Mouse (Mus musculus): ENCODE results near the gene Ppp3ca.
"Not testable (repeated sequence)": the region's sequence is repeated elsewhere in the genome, so short reads cannot be mapped to it uniquely, and the experiment has no call there.

Gene Ppp3ca

DNA sequence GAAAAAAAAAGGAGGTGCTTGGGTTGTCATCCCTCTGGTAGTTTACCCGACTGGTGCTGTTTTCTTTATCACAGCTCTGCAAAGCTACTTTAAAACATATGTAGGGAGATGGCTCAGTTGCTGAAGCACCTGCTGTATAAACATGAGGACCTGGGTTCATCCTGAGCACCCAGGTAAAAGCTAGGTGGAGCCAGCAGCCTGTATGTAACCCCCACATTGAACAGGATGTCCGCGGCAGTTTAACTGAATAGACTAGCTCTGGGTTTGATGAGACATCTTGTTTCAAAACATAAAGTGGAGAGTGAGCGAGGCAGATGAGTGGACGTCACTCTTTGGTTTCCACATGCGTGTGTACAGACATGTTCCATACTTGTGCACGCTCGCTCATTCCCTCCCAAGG is 16.5 kb downstream of the Ppp3ca start:
- DNase-seq (ENCODE audit: low spot score in 2 of 2): no peak

DNA sequence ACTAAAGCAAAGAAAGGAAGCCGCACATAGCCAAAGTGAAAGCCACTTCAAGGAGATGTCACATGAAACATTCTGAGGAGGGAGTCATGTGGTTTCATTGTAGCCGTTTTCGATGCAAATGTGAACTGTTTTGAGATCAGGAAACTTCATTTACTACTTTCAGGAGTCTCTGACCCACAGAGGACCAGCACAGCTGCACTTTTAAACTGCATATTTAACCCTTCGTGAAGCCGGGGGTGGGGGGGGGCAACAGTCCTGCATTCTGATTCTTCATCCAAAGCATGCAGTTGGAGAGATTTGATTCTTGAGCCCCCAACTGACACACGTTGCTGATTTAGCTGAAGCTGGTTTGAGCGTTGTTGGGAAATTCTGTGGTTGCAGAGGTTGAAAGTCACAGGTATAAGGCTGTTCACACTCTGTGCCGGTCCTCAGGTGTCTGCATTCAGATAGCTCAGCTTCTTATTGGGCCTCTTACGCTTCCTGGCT is 18.2 kb downstream of the Ppp3ca start:
- DNase-seq (ENCODE audit: low spot score in 2 of 2): no peak

DNA sequence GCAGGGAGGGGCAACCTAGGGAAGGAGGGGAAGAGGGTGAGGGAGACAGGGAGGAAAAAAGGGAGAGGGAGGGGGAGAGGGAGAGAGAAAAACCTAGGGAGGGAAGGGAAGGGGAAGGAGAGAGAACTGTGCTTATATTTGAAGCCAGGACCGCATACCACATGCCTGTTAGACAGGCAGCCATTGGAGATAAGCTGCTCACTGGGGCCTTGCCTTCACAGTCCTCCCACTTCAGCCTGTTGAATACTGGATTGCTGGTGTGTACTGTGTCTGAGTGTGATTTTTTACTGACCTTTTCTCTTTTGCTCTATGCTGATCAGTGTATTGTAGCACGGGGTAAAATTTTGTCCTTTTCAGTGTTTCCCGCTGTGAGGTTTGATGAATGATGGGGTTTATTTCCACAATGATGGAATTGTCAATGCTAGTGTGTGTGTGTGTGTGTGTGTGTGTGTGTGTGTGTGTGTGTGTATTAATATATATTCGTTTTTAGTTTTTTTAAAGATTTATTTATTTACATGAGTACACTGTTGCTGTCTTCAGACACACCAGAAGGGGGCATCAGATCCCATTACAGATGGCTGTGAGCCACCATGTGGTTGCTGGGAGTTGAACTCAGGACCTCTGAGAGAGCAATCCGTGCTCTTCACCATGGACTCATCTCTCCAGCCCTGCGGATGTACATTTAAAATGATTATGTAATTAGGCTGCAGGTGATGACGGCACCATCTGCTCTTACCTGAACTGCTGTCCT is 20.0 kb downstream of the Ppp3ca start:
- no peak for DNase-seq (ENCODE audit: low spot score in 2 of 2)

DNA sequence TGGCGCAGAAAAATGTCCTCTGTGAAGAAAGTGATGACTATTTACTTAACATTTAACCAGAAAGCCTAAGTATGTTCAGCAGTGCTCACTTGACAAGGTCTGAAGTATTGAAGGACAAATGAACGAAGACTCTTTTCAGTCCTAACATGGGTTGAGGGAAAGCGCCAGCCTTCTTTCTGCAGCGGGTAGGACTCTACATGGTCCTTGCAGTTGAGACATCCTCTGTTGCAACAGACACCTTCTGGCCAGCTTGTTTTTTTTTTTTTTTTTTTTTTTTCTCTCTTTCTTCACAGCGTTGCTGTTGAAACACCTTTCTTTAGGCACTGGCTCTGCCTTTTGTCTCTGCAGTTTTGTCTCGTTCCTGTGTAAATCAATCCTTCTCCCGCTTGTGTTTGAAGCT is 22.1 kb downstream of the Ppp3ca start:
- DNase-seq (ENCODE audit: low spot score in 2 of 2): no peak

DNA sequence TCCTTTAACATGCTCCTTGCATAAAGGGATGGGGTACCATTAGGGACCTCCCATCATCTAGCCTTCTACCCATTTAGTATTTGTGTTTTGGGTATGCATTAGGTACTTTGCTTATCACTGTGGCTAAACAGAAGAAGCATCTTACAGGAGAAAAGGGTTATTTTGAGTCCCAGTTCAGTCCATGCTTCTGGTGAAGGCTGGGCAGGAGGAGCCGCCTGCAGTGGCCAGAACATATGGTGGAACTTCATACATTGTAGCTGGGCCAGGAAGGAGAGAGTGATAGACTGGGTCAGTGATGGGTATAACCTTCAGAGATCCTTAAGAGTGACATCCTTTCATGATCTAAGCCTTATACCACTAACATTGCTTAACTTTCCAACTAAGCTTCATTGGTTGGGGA is 23.6 kb downstream of the Ppp3ca start:
- no peak for DNase-seq (ENCODE audit: low spot score in 2 of 2)

DNA sequence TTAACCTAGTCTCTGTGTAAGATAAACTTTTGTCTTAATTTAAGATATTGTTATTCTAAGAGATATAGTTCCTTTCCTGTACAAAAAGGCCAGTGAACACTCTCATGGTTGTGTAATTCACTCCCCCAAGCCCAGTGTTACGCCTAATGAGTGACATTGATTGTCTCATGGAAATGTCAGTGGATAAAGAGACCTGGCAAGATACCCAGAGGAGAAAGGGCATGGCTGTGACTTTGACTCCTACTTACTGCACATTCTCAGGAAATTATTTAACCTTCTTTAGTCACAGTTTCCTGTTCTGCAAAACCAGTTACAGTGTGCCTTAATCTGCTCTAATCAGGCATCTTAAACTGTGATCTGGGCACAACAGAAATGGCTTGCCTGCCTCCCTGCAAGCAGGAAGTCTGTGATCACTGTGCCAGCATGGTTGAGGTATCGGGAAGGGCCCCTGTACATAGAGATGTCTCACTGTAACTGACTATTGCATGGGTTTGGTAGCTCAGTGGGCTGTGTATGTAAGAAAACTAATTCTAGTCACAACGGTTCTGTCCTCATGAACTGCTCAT is 27.8 kb downstream of the Ppp3ca start:
- no peak for DNase-seq (ENCODE audit: low spot score in 2 of 2)

DNA sequence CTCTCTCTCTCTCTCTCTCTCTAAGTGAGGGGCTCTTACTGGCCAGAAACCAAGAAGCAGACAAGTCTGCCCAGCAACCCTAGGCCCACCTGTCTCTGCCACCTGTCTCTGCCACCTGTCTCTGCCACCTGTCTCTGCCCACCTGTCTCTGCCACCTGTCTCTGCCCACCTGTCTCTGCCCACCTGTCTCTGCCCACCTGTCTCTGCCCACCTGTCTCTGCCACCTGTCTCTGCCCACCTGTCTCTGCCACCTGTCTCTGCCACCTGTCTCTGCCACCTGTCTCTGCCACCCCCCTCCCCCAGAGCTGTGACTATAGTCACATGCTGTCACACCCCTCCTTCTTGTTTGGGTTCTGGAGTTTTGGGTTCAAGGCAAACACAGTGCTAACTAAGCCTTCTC is 29.8 kb downstream of the Ppp3ca start:
- DNase-seq (ENCODE audit: low spot score in 2 of 2): not testable (repeated sequence)

DNA sequence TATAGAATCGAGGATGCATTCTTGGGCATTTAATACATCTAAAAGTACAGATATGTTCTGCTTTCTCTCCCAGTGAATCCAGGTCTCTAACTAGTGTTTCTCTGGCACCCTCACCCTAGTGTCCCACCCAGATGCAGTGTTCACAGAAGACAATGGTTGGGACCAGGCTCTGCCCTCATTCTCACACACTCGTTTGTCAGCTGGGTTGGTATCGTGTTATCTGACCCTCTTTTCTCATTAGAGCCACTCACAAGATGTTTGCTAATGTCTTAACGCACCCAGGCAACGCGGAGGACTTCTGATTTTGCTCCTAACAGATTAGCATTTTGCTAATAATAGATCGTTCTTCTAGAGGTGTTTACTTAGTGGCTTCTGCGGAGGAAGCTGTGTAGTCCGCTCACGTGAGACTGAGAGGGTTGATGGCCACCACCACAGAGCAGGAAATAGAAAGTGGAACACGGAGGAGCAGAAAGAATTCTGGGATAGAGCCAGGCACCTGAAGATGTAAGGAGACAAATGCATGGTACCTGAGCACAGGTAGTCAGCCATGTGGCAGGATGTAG is 30.6 kb downstream of the Ppp3ca start:
- no peak for DNase-seq (ENCODE audit: low spot score in 2 of 2)

DNA sequence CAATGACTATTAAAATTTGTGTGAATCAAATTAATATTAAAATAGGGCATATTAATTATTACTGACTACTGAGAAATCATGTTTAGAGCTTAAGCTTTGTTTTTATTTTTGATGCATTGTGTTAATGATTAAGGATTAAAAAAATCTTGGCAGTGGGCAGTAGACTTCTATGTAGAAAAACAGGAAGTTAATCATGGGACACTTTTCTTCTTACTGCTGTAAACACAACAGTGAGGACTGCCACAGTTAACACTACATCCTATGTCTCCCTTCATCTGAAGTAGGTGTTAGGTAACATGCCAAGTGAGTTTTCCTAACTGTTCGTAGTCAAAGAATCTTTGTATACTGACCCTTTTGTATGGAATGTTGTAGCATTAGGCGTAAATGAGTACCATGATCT is 32.9 kb downstream of the Ppp3ca start:
- DNase-seq (ENCODE audit: low spot score in 2 of 2): no peak

DNA sequence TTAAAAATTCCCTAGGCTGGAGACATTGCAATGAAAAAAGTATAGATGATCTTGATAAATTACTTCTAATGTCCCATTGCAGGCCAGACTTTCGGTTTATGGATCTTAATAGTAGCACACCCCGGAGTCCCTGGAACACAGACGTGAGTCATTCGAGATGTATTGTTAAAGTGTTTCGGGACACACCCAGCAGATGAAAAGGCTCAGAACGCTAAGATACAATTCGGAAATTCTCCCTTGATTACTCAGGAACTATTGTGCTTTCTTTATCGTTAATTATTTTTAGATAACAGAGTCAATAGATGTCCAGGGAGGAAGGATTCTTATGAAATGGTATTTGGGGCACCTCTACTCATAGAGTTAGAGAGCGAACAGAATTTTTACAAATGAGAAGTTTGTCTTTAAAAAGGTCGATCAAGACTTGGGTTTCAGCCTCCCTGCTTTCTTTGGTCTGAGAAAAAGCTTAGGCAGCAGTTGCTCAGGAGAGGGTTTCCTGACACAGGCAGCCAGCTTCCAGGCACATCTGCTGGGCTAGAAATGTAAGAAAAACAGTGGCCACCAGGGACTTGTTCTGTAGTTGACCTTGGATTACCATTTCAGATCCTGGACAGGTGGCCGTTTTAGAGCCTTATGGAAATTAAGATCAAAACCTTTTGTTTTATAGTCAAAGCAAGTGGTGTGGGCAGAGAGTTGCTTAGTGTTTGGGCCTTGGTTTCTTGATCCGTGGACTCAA is 34.8 kb downstream of the Ppp3ca start:
- DNase-seq (ENCODE audit: low spot score in 2 of 2): no peak

DNA sequence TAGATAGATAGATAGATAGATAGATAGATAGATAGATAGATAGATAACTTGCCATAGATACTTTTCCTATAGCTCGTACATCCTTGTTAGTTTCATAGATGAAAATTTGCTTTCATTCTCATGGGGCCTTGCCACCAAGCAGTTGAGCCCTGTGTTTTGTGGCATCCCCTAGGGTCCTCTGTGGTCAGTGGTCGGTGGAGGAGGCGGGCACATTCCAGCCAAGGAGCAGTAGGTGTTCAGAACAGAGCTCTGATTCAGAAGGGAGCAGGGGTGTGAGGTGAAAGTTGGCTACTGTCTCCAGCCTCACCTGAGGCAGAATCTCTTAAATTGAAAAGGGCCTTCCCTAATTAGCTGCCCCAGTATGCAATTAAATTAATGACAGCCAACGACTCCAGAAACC is 36.1 kb downstream of the Ppp3ca start:
- DNase-seq (ENCODE audit: low spot score in 2 of 2): no peak

DNA sequence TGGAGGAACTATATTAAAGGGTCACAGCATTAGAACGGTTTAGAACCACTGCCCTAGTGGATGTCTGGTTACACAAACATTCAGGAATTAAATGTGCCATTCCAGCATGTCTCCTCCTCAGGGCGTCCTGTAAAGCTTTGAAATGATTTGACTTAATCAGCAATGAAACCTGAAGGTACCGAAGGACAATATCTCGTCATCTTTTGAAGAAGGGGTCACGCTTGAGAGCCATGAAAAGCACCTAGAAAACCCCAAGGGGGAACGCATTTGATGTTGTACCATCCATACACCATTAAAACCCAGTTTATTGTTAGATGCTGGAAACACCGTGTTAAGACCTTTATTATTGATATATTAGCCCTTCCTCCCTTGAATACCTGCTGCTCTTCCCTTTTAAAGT is 36.8 kb downstream of the Ppp3ca start:
- DNase-seq (ENCODE audit: low spot score in 2 of 2): no peak

DNA sequence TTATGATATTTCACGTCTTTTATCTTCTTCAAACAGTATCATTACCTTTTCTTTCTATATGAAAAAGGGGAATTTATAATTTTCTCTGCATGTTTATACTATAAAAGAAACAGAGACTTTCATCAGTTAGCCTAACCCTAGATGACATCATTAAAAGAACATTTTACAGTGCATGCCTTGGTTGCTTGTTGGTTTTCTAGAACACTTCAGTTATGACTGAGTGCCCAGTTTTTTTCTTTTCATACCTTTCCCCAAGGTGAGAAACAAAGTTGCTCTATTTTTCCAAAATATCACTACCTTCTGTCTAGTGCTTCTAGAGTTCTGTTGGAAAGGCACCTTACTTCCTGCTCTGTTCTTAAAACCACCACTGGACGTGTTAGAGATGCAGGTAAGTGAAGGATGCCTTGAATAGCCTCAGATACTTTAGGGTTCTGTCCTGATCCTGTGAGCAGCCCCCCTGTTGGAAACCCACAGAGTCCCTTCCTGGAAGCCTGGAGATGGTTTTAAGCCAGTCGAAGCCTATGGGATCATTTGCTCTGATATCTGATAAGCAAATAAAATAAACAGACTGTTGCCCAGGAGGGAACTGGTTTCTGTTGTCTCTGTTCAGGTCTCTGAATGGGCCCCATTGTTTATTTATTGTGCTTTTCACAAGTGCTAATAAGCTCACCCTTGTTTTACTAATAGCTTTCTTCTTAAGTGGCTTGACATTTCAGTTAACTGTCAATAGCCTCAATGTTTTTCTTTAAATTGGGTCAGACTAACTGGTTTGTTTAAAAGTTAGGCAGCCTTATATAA is 37.5 kb downstream of the Ppp3ca start:
- DNase-seq (ENCODE audit: low spot score in 2 of 2): no peak

DNA sequence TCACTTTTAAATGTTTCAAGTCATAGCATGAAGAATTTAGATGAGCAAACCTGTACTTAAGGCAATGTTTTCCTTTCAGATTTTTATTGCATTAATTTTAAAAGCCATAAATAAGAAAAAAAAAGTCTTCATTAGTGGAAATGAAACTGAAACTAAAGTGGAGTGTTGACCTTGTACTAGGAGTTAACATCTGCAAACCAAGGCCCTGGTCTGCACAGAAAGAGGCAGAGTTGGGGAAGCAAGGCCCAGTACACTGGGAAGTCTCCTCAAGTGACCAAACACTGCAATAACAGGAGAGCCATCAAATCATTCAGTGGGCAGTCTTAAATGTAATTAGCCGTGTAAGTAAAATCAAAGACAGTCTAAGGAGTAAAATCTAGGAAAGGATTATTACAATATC is 38.3 kb downstream of the Ppp3ca start:
- DNase-seq (ENCODE audit: low spot score in 2 of 2): no peak

DNA sequence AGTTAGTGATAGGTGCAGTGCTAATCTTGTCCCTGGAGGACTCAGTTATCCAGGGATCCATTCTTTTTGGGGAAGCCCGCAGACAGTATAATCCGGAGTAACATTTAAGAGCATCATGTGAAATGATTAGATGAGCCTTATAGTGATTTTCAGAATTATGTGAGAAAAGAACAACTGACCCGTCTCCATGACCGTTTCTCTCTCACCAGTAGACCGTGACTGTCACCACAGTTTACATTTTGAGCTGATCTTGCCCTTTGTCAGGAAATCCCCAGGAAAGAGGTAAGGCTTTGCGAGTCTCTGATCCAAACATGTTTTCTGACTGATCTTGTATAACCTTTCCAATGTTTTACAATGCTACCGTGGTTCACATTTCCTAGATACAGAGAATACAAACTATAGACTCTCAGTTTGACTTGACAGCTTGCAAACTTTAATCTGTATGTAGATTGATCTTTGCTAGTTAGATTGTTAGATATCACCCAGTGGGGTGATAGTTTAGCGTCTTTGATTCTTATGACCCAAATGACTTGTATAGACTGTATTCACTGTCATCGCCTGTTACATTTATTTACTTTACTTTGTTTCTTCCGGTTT is 40.5 kb downstream of the Ppp3ca start:
- no peak for DNase-seq (ENCODE audit: low spot score in 2 of 2)

DNA sequence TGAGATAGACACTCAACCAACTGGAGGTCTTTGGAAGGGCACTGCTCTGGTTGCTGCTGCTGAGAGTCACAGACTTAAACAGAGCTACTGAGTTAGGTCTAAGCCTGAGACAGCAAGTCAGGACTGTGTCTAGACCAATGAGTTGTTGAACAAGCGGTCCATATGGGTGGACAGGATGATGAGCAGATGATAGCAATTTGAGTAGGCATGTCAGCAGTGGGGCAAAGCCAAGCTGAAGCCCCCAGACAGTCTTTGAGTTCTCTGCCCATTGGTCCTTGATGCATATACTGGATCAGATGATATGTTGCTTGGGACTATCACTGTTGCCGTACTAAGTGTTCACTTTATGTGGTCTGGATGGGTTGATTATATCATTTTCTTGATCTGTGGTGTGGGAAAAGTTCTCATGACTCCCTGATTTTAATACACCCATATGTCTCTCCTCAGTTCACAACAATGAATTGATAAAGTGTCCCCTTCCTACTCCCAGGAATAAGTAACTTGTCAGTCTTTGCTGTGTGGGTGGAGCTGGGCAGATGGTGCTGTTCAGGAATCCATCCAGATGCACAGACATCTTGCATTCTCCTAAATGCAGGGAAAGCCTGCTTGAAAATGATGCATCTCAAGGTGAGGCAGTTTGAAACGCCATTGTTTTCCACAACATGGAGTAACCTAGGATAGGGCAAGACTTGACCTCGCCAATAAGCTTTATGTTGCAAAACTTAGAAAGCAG is 44.5 kb downstream of the Ppp3ca start:
- no peak for DNase-seq (ENCODE audit: low spot score in 2 of 2)

DNA sequence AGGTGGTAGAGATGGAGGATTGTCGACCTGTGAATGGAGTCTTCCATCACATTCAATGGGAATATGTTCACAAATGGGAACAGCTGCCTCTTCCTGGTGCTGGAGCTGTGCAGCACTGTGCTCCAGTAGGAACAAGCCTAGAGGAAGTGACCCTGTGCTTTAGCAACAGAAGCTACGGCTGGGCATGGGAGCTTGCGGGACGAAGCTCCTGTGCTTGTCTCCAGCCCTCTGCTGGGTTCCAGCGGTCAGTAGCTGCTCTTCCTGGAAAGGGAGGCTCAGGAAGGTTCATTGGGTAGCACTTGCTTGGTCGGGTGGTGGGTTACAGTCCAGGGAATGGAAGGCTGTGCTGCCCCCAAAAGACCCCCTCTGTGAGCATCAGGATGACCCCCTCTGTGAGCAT is 46.3 kb downstream of the Ppp3ca start:
- DNase-seq (ENCODE audit: low spot score in 2 of 2): no peak

DNA sequence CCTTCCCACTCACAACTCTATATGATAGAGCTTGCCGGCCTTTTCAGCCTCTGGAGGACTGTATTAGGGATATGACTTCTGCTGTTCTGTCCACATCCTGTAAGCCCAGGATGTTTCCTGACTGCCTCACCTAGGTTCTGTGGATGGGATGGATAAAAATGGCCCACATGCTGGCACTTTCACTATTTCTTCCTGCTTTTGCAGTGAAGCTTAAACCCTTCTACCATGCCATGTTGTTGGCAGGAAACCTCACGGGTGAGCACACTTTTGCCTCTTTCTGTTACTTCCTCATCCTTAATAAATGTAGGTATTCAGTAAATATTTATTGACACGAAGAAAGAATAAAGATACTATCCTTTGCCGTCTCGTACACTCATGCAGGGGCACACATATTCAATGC is 48.5 kb downstream of the Ppp3ca start:
- DNase-seq (ENCODE audit: low spot score in 2 of 2): no peak

DNA sequence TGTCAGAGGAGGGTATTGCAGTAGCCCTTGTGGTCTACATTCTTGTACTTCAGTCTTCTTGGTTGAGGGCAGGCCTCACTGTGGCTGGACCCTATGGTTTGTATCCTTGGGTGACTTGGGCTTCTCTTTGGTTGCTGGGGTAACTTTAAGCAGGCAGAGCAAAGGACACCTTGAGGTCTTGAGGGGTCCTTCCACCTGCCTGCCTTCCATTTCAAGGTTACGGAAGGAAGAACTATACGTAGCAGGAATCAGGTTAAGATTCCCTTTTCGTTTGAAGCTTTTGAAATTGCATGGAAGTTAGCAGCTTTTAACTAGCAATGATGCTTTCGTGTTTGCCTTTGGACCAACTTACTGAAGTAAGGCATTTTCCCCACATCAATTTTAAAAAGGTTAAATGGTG is 51.3 kb downstream of the Ppp3ca start:
- no peak for DNase-seq (ENCODE audit: low spot score in 2 of 2)

DNA sequence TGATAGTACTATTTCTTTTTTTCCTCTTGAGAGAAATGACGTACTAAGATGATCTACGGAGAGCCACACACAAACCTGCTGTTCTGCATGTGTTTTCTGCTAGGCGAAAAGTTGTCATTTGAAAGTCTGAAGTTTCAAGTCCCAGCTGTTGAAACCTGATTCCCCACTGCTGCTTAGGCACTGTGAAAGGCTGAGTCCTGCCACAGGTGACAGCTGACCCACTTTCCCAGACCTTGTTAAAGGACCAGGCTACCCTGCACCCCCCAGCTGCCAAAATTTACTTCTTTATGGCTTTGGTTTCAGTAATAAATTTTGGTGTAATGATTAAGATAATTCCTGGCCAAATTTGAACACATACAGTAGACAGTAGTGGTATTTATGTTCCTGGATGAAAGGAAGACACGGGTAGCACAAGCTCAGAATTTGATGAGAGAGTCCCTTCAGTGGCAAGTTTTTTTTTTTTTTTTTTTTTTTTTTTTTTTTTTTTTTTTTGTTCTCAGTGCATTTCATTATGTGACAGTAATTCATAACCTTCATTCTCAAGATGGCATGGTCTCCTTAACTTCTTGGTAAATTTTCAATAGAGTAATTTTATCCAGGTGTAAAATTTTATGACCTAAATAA is 52.0 kb downstream of the Ppp3ca start:
- DNase-seq (ENCODE audit: low spot score in 2 of 2): no peak

Data from cerebellum, postnatal 4 days (tissue).